Mouse (Mus musculus): ENCODE data around the gene Rcan2.

GRCm38 (mm10) chr17:43846714-43847113, 45.6 kb downstream of the Rcan2 start:
- TF ChIP-seq CTCF (IDR thresholded peaks at IDR 0.05; ENCODE audit: extremely low read depth, insufficient read depth, low read length): no peak
- no peak for TF ChIP-seq POLR2A (IDR thresholded peaks at IDR 0.05; ENCODE audit: extremely low read depth, insufficient read depth, low read length)
